Mouse (Mus musculus) thymus, postnatal 25 days (tissue): ENCODE measurements around the gene Rc3h1.
A peak's percentile ranks its signal among the peaks of the same experiment; 100 is the strongest.
"Not testable (repeated sequence)": the region's sequence is repeated elsewhere in the genome, so short reads cannot be mapped to it uniquely, and the experiment has no call there.

Experiments used
- DNase-seq: peaks from one replicate; pipeline ENCODE4 v3.0.0; 2022

The Rc3h1 gene

DNA sequence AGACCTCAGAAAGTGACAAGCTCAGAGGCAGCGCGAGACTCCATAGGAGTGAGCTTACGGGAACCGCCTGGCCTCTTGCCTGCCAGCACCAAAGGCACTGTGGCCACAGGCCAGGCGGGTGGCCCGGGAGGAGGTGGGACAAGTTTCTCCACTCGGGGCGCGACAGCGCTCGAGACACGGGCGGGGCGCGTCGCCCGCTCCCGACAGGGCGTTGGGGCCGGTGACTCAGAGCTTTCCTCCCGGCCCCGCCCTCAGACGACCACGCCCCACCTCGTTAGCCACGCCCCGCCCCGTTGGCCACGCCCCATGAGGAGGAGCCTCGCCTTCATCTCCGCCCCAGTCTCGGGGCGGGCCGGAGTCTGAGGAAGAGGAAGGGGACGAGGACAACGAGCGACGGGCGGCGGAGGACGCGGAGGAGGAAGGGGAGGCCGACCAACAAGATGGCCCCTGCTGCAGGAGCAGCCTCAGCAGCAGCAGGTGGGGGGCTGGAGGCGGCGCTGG, at the start of gene Rc3h1:
Gene Rc3h1, plus strand, starts transcription at position 362 of the 501 bp plus-strand sequence.
- DNase-seq: peak; percentile 100

DNA sequence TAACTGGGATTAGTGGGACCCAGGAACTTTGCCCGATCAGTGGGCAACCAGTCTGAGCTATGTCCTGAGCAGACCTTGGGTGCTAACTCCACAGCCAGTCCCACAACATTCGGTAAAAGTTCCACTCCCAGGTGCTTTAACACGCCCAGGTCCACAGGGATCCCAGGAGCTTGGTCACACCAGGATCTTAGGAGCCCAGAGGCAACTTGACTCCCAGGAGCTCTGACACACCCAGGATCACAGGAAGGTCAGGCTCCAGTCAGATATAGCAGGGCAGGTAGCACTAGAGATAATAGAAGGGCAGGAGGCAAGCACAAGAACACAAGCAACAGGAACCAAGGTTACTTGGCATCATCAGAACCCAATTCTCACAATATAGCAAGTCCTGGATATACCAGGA, 48.1 kb upstream of the Rc3h1 start:
- DNase-seq: no peak

DNA sequence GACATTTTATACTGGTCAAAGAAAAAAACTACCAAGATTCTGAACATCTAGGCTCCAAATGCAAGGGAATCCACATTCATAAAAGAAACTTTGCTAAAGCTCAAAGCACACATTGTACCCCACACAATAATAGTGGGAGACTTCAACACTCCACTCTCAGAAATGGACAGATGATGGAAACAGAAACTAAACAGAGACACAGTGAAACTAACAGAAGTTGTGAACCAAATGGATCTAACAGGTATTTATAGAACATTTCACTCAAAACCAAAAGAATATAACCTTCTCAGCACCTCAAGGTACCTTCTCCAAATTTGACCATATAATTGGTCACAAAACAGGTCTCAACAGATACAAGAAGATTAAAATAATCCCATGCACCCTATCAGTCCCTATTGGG, 46.3 kb upstream of the Rc3h1 start:
- not testable (repeated sequence) for DNase-seq

DNA sequence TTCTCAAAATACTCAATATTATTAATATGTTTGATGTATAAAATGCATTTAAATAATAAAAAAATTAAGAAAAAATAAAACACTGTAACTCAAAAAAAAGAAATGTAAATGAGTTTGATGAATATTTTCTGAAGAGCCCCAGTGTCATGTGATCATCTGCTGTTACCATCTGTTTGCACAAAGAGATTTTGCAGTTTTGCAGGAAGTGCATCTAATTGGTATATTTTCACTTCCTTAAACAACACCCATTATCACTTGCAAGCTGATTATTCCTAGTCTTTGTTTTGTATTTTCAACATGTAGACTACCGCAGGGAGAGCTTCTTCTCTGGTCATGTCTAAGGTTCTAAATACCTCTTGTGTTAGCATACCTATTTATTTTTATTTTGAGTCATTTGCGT, 45.1 kb upstream of the Rc3h1 start:
- no peak for DNase-seq

DNA sequence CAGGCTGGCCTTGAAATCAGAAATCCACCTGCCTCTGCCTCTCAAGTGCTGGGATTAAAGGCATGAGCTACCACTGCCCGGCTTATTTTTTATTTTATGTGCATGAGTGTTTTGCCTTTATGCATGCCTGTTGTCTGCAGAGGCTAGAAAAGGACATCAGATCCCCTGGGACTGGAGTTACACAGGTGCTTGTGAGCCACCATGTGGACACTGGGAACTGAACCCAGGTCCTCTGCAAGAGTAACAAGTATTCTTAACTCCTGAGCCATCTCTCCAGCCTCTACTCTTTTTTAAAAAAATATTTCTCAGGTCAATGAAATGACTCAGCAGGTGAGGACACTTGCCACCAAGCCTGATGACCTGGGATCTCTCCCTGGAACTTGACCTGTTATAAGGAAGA, 44.6 kb upstream of the Rc3h1 start:
- no peak for DNase-seq

DNA sequence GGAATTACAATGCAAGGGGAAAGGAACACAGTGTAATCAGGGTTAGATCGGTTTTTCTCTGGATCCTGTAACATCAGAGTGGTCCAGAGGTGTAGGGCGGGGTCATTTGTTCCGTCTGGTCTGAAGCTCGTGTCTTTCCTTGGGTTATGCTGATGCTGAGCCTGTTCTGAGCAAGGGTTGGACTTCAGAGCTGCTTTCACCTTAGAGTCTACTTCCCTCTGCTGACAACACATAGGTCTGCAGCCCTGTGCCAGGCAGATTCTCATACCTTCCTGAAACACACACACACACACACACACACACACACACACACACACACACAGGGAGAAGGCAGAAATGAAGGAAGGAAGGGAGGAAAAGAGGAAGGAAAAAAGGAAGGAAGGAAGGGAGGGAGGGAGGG, 43.2 kb upstream of the Rc3h1 start:
- peak; percentile 9 for DNase-seq

DNA sequence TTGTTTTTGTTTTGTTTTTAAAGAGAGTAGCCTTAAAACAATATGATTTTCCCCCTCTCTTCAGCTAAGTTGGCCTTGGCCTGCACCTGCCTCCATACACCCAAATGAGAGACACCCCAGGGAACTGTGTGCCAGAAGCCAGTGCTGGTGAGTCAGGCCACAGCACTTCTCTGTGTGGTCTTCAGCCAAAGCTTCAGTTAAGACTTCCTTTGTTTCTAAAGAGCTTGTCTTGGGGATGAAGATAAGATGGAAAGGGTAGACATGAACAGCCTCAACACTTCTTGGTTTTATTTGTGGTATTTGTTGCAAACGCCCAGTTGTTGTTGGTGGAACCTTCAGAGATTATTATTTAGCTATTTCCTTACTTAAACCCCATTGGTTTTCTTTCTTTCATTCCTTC, 31.5 kb upstream of the Rc3h1 start:
- DNase-seq: no peak

DNA sequence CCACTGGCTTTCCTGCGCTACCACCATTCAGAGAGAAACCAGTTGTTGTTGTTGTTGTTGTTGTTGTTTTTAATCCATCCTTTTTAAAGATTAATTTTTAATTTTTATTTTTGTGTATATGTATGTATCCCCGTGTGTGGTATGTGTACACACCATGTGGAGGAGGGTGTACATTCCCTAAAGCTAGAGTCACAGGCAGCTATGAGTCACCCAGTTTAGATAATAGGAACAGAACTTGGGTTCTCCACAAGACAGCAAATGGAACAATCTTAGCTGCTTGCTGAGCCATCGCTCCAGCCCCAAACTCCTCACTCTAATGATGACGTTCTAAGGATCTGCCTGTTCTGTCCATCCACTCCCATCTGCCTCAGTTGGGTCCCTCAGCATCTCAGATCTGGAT, 29.2 kb upstream of the Rc3h1 start:
- DNase-seq: no peak

DNA sequence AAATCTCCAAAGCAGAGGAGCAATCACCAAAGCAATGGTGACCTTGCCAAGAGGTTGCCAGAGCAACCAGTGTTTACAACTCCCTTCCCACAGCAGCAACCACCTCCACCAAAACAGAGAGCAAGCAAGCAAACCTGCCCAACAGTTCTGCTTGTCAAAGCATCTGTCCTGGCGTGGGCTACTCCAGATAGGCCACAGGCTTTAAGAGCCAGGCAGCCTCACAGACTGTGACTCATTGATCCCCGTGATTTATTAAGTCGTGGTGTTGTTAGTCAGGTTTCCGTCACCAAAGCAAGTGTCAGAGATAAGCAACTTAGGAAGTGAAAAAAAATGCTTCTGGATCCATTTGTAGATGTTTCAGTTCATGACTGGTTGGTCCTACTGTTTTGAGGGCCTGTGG, 27.7 kb upstream of the Rc3h1 start:
- no peak for DNase-seq

DNA sequence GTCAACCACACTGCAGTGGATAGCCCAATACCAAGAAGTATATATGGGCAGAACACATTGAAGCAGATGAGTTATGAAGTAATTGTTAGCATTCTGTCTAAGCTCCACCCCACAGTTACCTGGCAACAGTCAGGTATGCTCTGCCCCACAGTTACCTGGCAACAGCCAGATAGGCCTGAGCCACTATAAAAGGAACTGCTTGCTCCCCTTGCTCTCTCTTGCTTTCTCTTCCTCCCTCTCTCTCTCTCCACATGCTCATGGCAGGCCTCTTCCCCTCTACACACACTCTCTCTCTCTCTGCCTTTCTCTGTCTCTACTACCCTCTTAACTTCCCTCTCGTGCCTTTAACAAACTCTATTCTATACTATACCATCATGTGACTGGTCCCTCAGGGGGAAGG, 24.8 kb upstream of the Rc3h1 start:
- not testable (repeated sequence) for DNase-seq

DNA sequence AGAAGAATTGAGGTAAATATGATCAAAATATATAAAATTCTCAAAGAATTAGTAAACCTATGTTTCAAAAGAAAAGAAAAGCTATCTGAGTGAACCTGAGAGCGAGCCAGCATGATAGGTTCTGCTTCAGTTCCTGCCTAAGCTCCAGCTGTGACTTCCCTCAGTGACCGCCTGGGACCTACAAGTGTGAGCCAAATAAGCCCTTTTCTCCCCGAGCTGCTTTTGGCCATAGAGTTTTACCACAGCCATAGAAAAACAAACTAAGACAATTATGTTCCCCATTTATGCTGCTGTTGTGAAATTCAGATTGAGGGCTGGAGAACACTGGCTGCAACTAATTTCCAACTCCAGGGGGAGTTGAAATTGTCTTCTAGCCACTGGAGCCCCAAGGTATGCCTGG, 24.2 kb upstream of the Rc3h1 start:
- DNase-seq: no peak

DNA sequence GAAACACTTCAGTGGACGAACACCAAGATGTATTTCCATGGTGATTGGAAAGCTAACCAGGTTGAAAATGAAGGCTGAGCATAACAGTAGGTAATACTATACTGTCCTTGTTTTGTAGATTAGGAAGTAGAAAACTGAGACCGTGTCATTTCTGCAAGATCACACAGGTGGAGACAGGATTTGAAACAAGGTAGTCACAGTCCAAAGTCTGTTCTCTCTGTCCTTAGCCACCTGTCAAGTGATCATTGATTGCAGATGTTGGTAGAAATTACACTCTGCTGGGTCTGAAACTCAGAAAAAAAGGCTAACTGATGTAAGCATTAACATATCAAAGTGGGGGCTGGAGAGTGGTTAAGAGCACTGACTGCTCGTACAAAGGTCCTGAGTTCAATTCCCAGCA, 21.9 kb upstream of the Rc3h1 start:
- DNase-seq: no peak

DNA sequence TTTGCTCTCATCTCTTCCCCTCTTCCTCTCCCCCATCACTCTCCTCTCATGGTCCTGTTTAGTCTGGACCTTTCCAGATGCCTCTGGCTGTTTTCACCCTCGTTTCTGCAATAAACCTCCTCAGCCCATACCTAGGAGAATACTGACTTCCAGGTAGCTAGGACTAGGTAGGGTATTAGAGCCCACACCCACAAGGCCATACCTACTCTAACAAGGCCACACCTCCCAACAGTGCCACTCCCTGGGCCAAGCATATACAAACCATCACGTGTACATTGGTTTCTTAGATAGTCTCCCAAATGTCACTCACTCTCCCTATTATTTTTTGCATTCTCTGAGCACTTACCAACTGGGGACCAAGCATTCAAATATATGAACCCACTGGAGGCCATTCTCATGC, 21.2 kb upstream of the Rc3h1 start:
- DNase-seq: no peak

DNA sequence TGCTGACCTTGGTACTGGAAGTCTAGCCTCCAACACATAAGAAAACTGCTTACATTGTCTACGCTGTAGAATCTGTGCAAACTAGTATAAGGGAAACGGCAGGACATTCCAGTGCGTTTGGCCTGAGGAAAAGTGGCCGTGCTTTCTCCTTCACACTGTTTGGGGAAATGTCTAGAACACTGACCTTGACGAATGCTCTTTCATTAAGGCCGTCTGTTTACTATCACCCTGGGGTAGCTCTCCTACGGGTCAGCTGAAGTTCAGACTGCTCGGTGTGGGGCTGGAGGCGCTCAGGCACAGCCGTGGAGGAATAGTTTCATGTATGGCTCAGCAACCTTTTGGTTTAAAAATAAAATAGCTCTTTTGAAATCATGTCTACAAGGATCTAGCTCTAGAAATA, 6.5 kb upstream of the Rc3h1 start:
- DNase-seq: no peak

DNA sequence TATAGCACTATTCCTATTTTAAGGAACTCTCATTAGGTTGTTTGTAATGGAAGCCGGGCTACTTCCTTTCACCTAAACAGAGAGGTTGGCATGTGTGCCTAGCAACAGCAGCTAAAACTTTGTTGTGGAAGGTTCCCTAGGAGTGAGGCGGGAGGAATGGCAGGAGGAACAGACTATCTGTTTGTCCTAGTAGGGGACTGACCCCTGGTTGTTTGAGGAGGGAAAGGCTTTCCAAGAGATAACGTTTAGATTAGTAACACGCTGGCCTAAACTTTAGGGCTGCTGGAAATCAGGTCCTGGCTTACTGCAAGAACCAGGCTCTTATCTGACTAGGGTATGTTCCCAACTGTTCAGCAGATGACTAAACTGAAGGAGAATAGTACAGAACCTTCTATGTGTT, 2.2 kb upstream of the Rc3h1 start:
- DNase-seq: no peak

DNA sequence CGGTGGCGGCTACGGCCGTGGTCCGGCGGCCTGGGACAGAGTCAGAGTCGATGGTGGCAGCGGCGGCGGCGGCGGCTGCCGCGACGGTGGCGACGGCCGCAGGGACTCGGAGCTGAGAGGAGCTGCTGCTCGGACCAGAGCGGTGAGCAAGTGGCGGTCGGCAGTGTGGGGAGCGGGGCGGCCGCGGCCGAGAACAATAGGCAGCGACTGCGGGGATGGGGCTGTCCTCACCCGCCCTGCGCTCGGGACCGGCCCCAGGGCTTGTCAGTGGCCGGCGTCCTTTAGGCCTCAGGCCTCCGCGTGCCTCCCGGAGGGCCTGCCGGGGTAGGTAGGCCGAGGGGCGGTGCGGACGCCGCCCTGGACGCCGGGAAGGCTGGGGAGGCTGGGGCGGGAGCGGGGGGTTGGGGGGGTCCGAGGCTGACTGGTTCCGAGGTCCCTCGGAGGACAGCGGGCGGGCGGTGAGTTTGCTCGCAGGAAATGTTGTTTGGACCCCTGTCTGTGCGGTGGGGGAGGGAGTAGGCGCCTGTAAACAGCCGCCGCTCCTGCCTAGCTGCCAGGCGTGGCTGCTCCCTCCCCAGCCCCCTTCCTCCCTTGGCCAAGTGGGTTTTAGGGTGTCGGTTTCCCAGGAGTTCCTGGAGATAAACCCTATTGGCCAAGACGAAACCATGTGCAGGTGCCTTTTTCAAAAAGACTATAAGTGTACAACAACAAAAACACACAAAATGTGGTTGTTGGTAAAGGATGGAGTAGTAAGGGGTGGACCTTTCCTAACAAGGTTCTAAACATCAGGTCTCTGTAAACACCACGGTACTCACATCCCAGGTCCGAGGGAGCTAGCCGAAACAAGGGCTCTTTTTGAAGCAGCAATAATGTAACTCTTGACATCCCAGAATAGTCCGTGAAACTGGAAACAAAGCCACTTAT, 602 bp downstream of the Rc3h1 start:
- DNase-seq: peak; percentile 69

DNA sequence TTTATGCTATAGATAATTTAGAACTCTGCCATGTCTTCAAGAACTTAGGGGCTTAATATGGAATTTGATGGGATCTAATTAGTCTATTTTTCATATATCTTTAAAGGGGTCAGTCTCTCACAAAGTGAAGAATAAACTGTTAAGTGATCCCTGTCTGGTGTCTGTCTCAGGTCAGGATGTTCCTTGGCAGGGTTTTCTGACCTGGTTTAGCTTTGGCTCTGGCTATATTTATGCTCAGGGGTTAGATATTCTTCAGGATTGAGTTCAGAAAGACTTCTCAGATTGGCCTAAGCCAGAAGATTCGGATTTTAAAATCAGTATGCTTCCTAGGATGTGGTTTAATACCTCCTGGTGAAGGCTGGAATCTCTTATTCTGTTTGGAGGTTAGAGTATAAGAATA, 4.0 kb downstream of the Rc3h1 start:
- no peak for DNase-seq

DNA sequence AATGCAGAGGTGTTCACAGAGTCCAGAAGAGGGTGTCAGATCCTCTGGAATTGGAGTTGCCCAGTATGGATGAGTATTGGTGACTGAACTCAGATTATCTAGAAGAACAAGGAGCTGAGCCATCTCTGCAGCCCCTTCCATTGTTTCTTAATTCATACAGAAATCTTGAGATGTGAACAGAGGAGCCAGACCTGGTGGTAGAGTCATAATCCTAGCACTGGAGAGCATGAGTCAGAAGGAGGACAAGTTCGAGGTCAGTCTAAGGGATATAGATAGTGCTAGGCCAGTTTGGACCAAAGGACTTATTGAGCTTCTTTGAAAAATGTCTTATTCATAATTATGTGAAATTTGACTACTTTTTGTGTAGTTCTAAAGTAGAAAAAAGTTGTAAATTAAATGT, 4.6 kb downstream of the Rc3h1 start:
- DNase-seq: no peak

DNA sequence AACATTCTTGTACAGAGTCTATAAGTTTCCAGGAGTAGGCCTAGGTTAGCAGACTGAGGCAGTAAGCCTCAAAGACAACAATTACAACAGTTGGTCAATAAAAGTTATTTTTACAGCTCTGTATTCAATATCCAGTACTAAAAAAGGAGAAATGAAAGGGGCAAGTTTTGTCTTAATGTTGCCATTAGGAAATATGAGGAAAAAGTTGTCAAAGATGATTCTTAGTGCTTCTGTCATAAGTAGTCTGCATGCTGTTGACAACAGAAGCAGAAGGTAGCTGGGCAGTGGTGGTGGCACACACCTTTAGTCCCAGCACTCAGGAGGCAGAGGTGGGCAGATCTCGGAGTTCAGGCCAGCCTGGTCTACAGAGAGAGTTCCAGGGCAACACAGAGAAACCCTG, 13.2 kb downstream of the Rc3h1 start:
- no peak for DNase-seq

DNA sequence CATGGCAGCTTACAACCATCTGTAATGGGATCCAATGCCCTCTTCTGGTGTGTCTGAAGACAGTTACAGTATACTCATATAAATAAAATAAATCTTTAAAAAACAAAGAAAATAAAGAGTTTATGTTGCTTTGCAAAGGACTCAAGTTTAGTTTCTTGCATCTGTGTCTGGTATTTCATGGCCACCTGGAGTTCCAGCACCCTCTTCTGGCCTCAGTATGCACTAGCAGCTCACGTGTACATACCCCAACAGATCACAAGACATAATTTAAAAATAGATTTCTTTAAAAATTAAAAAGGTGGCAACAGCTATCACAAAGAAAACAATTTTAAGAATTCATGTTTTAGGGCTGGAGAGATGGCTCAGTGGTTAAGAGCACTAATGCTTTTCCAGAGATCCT, 15.7 kb downstream of the Rc3h1 start:
- DNase-seq: peak; percentile 12

DNA sequence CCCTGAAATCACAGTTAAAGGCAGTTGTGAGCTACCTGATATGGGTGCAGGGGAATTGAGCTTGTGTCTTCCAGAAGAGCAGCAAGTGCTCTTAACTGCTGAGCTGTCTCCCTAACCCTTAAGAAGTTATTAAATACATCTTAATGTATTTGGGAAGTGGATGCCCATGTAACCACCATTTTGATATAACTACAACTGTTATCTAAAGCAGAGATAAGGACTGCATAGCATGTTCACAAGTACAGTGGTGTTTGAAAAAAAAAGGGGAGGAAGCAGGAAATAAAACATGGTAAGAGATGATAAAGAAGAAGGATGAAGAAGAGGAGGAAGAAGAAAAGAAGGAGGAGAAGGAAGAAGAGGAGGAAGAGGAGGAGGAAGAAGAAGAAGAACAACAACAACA, 25.1 kb downstream of the Rc3h1 start:
- DNase-seq: no peak

DNA sequence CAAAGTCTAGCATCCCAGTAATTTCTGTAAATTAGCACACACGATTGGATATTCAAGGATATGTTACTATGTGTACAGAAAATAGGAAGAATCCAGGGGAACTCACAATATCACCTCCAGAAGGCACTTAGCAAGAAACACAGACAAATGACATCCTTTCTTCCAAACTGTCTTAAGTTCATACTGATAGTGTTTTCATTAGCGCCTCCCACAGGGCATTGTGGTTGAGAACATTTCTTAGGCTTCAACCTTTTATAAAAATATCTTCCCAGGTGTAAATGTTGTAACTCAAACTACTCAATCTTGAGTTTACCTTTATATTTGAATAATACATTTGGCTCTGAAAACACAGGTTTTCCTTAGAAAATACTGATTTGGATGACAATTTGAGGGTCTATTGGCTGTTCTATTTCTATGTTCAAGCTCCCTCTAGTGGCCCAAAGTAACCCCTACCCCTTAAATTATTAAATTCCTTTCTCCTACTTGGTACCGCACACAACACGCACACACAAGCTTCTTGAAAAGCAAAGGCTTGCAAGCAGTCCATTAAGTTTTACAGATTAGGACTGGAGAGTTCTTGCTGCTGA, 27.8 kb downstream of the Rc3h1 start:
- no peak for DNase-seq

DNA sequence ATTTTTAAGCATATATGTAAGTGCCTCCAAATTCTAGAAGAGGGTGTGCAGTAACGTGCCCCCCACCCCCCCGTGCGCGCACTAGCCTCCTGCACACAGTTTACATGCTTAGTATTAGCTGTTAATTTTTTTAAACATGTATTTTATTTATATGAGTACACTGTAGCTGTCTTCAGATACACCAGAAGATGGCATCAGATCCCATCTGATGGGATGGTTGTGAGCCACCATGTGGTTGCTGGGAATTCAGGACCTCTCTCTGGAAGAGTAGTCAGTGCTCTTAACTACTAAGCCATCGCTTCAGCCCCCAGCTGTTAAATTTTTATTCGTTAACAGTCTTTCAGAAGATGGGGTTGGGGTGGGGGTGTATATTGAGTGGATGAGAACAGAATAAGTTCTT, 29.3 kb downstream of the Rc3h1 start:
- no peak for DNase-seq

DNA sequence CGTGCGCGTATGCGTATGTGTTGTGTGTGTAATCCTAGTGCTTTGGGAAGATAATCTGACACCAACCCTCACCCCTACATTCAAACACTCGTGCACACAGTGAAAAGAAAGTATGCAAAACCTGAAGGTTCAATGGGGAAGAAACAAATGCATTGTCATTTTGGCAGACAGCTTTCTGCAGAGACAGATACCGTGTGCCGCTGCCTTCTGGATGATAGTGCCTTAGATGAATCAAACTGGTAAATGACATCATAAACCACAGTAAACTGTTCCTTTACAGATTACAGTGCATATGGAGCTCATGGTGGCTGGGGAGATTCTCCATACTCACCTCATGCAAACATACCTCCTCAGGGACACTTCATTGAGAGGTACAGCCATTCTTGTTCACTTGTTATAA, 57.0 kb downstream of the Rc3h1 start:
- DNase-seq: no peak

DNA sequence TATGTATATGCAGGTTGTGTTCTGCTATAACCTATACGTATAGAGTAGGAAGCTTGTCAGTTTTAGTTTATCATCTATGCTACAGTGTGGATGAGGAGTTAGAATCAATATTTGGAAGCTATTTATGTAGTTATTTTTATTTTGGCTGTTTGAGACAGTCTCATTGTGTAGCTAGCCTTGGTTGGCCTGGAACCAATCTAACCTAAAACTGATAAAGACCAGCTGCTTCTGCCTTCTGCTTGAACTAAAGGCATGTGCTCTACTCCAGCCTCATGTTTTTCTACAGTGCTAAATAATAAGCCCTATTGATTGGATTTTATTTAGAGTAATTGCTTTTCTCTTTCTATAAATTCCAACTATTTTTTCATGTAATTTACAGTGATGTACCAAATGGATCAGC, 61.0 kb downstream of the Rc3h1 start:
- DNase-seq: no peak
